8 mouse cellular contexts compared by ENCODE assay signal in the genomic region with DNA sequence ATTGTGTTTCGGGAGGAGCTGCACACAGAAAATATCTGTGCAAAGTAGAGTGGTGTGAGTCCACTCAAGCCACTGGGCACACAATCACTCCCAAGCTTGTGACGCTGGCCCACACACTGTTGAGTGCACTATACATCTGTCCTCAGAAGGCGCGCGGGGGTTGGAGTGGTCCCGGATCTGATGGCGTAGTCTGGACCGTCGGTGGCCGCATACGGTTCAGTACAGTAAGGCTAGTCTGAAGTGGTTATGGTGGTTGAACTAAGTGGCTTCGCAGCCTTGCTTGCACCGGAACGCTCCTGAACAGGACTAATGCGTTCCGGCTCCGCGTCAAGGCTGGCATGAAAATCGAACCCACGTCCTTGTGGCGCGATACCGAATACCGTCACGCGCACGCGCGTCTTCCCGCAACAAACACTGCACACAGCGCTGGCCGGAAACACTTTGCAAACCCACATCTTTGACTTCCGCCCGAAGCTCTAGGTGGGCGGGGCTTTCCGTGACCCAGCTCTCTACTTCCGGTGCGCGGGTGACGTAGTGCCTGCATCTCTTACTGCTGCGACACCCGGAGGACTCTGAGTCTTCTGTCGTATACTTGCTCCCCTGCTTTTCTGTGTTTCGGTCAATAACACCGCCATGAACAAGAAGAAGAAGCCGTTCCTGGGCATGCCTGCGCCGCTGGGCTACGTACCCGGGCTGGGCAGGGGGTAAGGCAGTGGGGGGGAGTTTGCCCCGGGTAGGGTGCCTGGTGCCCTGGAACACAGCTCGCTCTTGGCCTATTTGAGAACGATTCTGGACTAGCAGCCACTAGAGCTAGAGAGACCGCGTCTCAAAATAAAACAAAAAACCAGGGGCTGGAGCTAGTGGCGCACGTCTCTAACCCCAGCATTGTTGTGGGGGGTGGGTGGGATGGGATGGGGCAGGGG. TPM values are rescaled to one million over a fixed set of nuclear protein-coding genes. Genes with fewer than 3 reads are reported as not detected.
DNase-seq lines count a peak whose midpoint lies in the region; ATAC-seq lines count a peak whose summit lies in the region.

No protein-coding gene starts in this region.

- 2% methylated on average over 57 of the region's 57 CpGs for WGBS in hindbrain, embryonic 16.5 days
- WGBS in macrophage (ENCODE audit: missing documents) = 1% methylated on average over 55 of the region's 57 CpGs

- peaks cover 33% of the 10 kb centered on the region for H3K4me1 ChIP-seq in hindbrain, embryonic 16.5 days (ENCODE audit: control insufficient read depth, insufficient read depth, low read depth, low read length)

- no peaks in the 10 kb centered on the region for H3K27me3 ChIP-seq in hindbrain, embryonic 16.5 days (replicated peaks; ENCODE audit: control insufficient read depth, insufficient read depth, low read length)

- H3K79me2 ChIP-seq in macrophage (ENCODE audit: inconsistent target) = peaks cover 43% of the 10 kb centered on the region

- DNase-seq in R1 (ENCODE audit: low read depth, low spot score) = peak; percentile 98
- DNase-seq in cerebellum, postnatal 25 days = peak; percentile 97 to 98
- DNase-seq in frontal cortex, postnatal 36 days (ENCODE audit: low spot score in 2 of 2) = peak; percentile 96 to 99
- DNase-seq in left cerebral cortex, adult 18-20 months (ENCODE audit: low spot score in 2 of 2) = peak; percentile 97 to 98
- peak; percentile 98 for DNase-seq in right cerebral cortex, adult 18-20 months
- peak; percentile 81 for DNase-seq in urinary bladder, postnatal 10 days (ENCODE audit: low spot score)

- peak overlapping the region; percentile 82 for H3K27ac ChIP-seq in hindbrain, embryonic 16.5 days (ENCODE audit: low read depth, low read length)
- peak overlapping the region; percentile 62 for H3K27ac ChIP-seq in macrophage

- H3K9me3 ChIP-seq in hindbrain, embryonic 16.5 days (ENCODE audit: control insufficient read depth, low read length) = no peaks in the 10 kb centered on the region

- peak overlapping the region; percentile 82 for H3K4me2 ChIP-seq in hindbrain, embryonic 16.5 days (ENCODE audit: low read length)

- H3K36me3 ChIP-seq in hindbrain, embryonic 16.5 days (ENCODE audit: control insufficient read depth, insufficient read depth, low read length) = no peaks in the 10 kb centered on the region; the same call in 1 of the 2 replicates
- no peaks in the 10 kb centered on the region for H3K36me3 ChIP-seq in macrophage (ENCODE audit: inconsistent target)

- H3K9ac ChIP-seq in hindbrain, embryonic 16.5 days (ENCODE audit: low read depth, low read length) = peak overlapping the region; percentile 95

- H3K4me3 ChIP-seq in hindbrain, embryonic 16.5 days (ENCODE audit: low read length) = peak overlapping the region; percentile 94
- peak overlapping the region; percentile 89 for H3K4me3 ChIP-seq in macrophage (ENCODE audit: inconsistent target)

- ATAC-seq in hindbrain, embryonic 16.5 days = peak; percentile 95

RNA-seq across cellular contexts. Expression of gene Samd10, which starts 2.1 kb away (rescaled TPM):
- polyA plus RNA-seq in hindbrain, embryonic 16.5 days (2015; fragmentation: Nextera tagmentation; extraction: Ambion mirVana) = 192 and 201 TPM in 2 replicates
- total RNA-seq in left cerebral cortex, adult 18-20 months (2021) = 10 to 100 TPM; 20.8 to 23.5 TPM
- 1 to 10 TPM in 19 of 26 experiments, under 1 TPM in 3, not detected in 4; 0.37 to 8.2 (median 1.9) TPM for total RNA-seq in macrophage (2018; cell fraction: chromatin; rRNA removed)
- total RNA-seq in macrophage (2018; cell fraction: cytosol; rRNA removed) = 1 to 10 TPM; 2.0 to 5.1 (median 4.0) TPM
- 1 to 10 TPM in 21 of 26 experiments, under 1 TPM in 5; 0.30 to 6.7 (median 2.1) TPM for total RNA-seq in macrophage (2018; cell fraction: nucleus; rRNA removed)
- 2.1 to 3.8 TPM (median 2.8 TPM) in 3 replicates for polyA plus RNA-seq in macrophage (2018)

RNA-seq across cellular contexts. Expression of gene Zfp512b, which starts 8.5 kb away (rescaled TPM):
- polyA plus RNA-seq in hindbrain, embryonic 16.5 days (2015; fragmentation: Nextera tagmentation; extraction: Ambion mirVana) = 44.9 and 65.1 TPM in 2 replicates
- total RNA-seq in left cerebral cortex, adult 18-20 months (2021) = 10 to 100 TPM; 70.4 to 77.9 TPM
- 100 to 1,000 TPM in 4 of 26 experiments, 10 to 100 TPM in 22; 19.9 to 129 (median 61.5) TPM for total RNA-seq in macrophage (2018; cell fraction: chromatin; rRNA removed)
- 10 to 100 TPM in 10 of 26 experiments, 1 to 10 TPM in 16; 4.3 to 17.0 (median 9.1) TPM for total RNA-seq in macrophage (2018; cell fraction: cytosol; rRNA removed)
- total RNA-seq in macrophage (2018; cell fraction: nucleus; rRNA removed) = 10 to 100 TPM in 25 of 26 experiments, 1 to 10 TPM in 1; 9.3 to 85.8 (median 32.2) TPM
- 6.0 to 12.6 TPM (median 6.7 TPM) in 3 replicates for polyA plus RNA-seq in macrophage (2018)

RNA-seq across cellular contexts. Expression of gene Prpf6, which starts 9.4 kb away (rescaled TPM):
- polyA plus RNA-seq in hindbrain, embryonic 16.5 days (2015; fragmentation: Nextera tagmentation; extraction: Ambion mirVana) = 57.3 and 63.6 TPM in 2 replicates
- 10 to 100 TPM; 57.5 to 60.3 TPM for total RNA-seq in left cerebral cortex, adult 18-20 months (2021)
- 100 to 1,000 TPM in 2 of 26 experiments, 10 to 100 TPM in 24; 38.7 to 108 (median 60.6) TPM for total RNA-seq in macrophage (2018; cell fraction: chromatin; rRNA removed)
- 10 to 100 TPM; 28.1 to 46.4 (median 36.0) TPM for total RNA-seq in macrophage (2018; cell fraction: cytosol; rRNA removed)
- 10 to 100 TPM; 31.5 to 58.8 (median 42.5) TPM for total RNA-seq in macrophage (2018; cell fraction: nucleus; rRNA removed)
- 34.2 to 55.4 TPM (median 34.6 TPM) in 3 replicates for polyA plus RNA-seq in macrophage (2018)

RNA-seq across cellular contexts. Expression of gene Uckl1, which starts 16.4 kb away (rescaled TPM):
- 58.5 and 59.4 TPM in 2 replicates for polyA plus RNA-seq in hindbrain, embryonic 16.5 days (2015; fragmentation: Nextera tagmentation; extraction: Ambion mirVana)
- total RNA-seq in left cerebral cortex, adult 18-20 months (2021) = 10 to 100 TPM; 51.5 to 70.2 TPM
- total RNA-seq in macrophage (2018; cell fraction: chromatin; rRNA removed) = 100 to 1,000 TPM; 122 to 491 (median 295) TPM
- 10 to 100 TPM; 23.5 to 49.1 (median 30.0) TPM for total RNA-seq in macrophage (2018; cell fraction: cytosol; rRNA removed)
- total RNA-seq in macrophage (2018; cell fraction: nucleus; rRNA removed) = 100 to 1,000 TPM in 21 of 26 experiments, 10 to 100 TPM in 5; 82.3 to 303 (median 162) TPM
- polyA plus RNA-seq in macrophage (2018) = 32.9 to 57.2 TPM (median 33.9 TPM) in 3 replicates

RNA-seq across cellular contexts. Expression of gene Gm29797, which starts 55.7 kb away (rescaled TPM):
- polyA plus RNA-seq in hindbrain, embryonic 16.5 days (2015; fragmentation: Nextera tagmentation; extraction: Ambion mirVana) = not detected in 2 replicates
- under 1 TPM; 0.67 to 0.80 TPM for total RNA-seq in left cerebral cortex, adult 18-20 months (2021)
- total RNA-seq in macrophage (2018; cell fraction: chromatin; rRNA removed) = 1 to 10 TPM in 1 of 26 experiments, not detected in 25; 1.2 TPM
- total RNA-seq in macrophage (2018; cell fraction: cytosol; rRNA removed) = not detected
- 1 to 10 TPM in 1 of 26 experiments, not detected in 25; 1.1 TPM for total RNA-seq in macrophage (2018; cell fraction: nucleus; rRNA removed)
- polyA plus RNA-seq in macrophage (2018) = not detected in 3 replicates

Comparison
In these comparisons a context has a peak if more than half of its experiments do, and no peak if none do; other contexts are left out.
1. Peak in every context shown above with its lines: DNase-seq, ATAC-seq, H3K4me3 ChIP-seq and H3K27ac ChIP-seq.
2. RNA of gene Samd10, which starts 2.1 kb away (polyA plus RNA-seq): 192 to 201 TPM in hindbrain, embryonic 16.5 days; 2.1 to 3.8 TPM in macrophage; every median in the first group is over 10 times any median in the second.